Mouse (Mus musculus): ENCODE measurements around the gene Usf2.

Usf2 gene

DNA sequence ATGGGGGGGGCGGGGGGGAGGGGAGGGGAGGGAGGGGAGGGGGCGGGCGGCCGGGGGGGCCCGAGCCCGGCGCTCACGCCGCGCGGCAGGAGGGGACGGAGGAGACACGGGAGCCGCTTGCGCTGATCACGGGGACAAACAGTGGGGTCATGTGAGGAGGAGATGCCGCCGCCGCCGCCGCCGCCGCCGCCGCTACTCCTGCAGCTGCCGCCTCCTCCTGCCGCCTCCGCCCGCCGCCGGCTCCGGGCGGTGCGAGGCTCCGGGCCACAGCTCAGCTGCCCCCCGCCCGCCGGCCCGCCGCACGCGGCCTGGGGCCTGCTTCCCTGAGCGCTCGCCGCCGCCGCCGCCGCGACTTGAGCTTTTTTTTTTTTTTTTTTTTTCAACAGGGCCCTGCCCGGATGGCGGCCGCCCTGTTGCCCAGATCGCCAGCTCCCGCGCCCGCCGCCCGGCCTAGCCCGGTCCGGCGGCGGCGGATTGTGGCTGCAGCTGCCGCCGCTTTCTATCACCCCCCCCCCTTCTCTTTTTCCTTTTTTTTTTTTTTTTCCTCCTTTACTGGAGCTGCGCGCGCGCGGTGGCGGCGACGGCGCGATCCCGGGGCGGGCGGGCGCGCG lies at the start of gene Usf2:
Gene Usf2 (minus strand): TSS at position 48 of the 611 bp plus-strand sequence.
- in situ Hi-C loops (cut with MboI, MseI): no loop called here

DNA sequence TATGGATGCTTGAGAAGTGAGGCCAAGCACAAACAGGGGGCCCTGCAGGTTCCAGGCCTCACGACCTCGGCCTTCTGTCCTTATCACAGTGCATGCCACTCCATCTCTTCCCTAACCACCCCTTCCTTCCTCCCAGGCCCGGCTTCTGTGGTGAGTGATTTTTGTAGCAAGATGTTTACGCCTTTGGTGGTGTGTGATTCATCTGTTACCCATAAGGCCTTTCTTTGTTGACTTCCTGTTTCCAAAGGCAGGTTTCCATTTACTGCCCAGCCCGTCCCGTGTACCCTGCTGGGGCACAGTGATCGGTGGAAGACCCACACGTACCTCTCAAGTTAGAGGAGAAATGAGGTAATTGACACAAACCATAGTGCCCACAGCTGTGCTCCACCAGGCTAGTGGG lies 46.0 kb upstream of the Usf2 start:
- in situ Hi-C loops (cut with MboI, MseI): no loop called here

DNA sequence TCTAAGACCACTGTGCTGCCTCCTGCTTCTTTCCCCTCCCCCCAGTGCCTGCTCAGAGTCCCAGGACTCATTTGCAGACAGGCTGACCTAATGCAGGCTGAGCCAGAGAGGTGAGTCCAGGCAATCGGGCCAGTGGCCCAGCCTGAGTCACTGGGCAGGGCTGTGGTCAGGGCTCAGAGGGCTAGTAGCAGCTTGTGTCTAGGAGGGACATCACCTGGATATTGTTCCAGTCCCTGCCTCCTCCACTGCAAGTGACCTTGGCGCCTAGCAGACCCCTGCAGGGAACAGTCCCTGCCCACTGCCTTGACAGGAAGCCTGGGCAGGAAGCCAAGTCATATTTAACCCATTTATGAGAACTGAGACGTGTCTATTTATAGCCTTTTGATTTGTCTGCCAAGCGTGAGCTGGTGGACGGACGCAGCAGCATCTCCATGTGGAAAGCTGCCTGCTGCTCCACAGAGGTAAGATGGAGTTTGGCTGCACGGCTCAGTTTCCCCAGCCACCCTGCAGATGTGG lies 44.0 kb upstream of the Usf2 start:
- in situ Hi-C loops (cut with MboI, MseI): no loop called here

DNA sequence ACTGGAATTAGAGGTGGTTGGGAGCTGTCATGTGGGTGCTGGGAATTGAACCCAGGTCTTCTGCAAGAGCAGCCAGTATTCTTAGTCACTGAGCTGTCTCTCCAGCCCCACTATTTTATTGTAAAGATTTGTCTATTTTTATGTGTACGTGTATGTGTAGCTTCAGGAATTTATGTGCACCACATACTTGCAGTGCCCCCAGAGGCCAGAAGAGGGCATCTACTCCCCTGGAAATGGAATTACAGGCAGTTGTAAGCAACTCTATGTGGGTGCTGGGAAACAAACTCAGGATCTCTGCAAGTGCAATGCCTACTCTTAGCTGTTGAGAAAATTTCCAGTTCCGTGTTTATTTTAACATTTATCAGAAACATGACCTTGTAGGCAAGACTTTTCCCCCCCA lies 39.9 kb upstream of the Usf2 start:
- in situ Hi-C loops (cut with MboI, MseI): no loop called here

DNA sequence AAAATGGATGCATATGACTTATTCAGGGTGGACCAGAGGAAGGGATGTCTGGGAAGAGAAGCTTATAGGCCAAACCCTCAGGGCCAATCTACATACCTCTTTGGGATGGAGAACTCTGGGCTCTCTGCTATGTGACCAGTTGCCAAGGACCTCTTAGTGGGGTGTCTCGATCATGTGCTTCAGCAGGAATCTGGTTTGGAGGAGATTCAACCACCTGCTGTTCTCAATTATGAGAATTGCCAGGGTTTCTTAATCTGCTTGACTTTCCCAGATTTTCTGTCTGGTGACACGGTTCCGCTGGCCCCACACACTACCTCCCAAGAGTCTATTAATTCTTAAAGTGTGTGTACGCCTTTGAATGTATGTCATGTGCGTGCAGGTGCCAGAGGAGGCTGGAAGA lies 37.4 kb upstream of the Usf2 start:
- in situ Hi-C loops (cut with MboI, MseI): loop anchor here (5.0 kb wide), 1 partner anchor 103 kb away; no protein-coding TSS in a partner anchor

DNA sequence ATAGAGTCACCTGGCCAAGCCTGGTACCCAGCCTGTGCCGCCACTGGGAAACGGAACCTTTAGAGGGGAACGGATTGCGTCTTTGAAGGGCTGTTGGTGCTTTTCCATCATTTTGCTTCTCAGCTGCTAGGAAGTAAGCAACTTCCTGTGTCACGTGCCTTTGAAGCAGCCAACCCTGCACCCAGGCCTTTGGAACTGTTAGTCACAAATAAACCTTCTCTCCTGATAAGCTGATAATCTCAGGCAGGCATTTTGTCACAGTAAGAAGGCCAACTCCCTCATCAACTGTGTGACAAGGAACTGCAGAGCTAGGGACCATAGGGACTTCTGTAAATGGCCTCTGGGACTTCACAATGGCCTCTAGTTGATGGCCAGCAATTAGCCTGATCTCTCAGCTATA lies 35.5 kb upstream of the Usf2 start:
- in situ Hi-C loops (cut with MboI, MseI): loop anchor here (5.0 kb wide), 1 partner anchor 105 kb away; no protein-coding TSS in a partner anchor

DNA sequence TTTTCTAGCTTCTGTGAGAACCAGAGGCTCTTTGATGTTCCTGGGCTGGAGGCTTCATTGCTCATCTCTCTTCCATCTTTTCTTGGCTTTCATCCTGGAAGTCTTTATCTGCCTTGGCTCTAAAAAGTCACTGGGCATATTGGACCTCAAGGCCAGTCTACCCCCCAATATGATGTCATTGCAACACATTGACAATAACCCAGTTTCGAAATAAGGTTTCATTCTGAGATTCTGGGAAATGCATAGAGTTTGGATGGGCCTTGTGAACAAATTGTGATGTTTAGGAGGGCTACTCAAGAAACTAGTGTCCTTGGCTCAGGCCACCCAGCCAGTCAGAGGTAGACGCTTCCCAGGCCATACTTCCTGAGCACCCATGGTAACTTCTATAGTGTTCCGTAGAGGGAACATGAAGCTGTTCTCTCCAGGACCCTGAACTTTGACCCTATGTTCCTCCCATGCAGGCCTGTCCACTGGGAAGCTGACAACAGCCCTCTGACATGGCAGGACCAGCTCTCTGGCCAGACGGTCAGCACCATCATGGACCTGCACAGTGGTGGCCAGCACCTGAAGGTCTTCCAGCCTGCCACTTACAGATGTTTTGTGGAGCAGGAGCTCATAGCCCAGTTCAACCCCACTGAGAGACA lies 32.0 kb upstream of the Usf2 start:
- in situ Hi-C loops (cut with MboI, MseI): loop anchor here (5.0 kb wide), 1 partner anchor 39 kb away; no protein-coding TSS in a partner anchor

DNA sequence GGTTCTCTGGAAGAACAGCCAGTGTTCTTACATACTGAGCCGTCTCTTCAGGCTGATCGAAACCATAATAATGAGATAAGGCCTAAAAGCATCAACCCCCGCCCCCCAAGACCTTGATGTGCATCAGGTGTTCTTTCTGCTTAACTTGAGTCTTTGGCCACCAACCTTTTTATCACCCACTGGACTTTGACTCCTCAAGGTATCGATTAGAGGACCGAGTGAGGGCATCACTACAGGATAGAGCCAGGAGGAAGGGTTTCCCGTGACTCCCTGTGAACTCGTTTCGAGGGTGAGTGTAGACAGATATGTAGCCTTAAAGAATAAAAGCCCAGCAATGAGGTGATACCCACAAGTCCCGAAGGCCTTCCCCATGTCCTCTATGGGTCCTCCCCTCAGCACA lies 28.8 kb upstream of the Usf2 start:
- in situ Hi-C loops (cut with MboI, MseI): loop anchor here (5.0 kb wide), 1 partner anchor 42 kb away; no protein-coding TSS in a partner anchor

DNA sequence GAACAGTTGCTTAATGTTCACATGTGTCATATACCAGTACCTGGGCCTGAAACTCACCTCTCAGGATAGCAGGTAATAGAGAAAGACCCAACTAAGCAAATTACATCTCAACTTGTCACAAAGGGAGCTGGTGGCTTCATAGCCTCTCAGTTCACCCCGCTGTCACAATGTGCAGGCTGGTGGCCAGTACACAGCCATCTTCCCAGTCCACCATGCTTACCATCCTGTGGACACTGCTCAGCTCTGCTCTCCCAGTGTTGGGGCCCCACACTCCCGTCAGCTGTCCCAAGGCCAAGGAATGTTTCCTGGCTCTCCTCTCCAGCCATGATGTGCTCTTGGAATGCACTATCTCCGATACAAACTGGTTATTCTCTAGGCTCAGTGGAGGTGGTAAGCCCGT lies 25.1 kb upstream of the Usf2 start:
- in situ Hi-C loops (cut with MboI, MseI): no loop called here

DNA sequence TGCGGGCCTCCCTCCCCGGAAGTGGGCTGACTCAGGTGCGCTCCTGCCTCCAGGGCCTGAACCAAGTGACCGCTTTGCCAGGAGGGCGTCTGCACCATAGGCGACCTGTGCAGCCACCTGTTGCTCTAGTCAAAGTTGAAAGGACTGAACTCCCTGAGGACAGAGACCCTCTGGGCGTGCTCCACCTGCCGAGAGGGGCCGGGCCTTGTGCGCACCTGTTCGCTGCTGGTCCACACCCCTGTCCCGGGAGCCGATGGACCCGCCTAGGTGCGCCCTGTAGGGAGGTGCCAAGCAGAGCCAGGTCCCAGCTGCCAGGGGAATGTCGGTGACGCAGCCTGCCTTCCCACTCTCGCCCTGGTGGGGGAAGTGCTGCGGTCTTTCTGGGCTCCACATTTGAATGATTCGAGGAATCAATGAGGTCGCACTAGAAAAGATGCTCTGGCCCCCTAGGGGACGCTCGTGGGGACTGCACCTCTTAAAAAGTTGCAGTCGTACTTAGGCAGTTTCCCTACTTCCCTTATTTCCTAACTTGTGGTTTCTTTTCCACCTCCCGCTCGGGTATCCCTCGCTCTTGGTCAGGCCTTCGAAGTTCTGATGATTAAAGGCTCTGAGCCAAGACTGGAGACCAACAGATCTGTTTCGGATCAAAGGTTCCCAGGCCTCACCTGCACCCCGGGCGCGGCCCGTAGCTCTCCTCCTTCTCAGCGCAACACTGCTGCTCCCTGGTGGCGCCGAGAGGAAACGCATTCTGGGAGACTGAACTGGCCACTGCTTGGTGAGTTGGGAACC lies 17.1 kb upstream of the Usf2 start, which contains the start of gene Fam187b:
Gene Fam187b (plus strand): TSS at position 290 of the 789 bp plus-strand sequence.
- in situ Hi-C loops (cut with MboI, MseI): no loop called here

DNA sequence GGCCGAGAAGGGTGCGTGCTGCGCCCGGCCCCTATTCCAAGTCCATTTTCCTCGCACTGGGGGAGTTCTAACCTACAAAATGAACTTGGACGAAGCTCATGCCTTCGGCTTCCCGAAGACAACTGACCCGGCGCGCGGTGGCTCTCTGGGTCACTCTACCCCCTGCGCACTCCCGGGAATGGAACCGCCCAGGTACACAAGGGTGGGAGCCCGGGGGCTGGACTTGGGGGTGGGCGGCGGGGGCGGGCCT lies 16.6 kb upstream of the Usf2 start, which contains the start of gene Lsr:
Gene Lsr (minus strand): TSS at position 214 of the 250 bp plus-strand sequence.
- in situ Hi-C loops (cut with MboI, MseI): no loop called here

DNA sequence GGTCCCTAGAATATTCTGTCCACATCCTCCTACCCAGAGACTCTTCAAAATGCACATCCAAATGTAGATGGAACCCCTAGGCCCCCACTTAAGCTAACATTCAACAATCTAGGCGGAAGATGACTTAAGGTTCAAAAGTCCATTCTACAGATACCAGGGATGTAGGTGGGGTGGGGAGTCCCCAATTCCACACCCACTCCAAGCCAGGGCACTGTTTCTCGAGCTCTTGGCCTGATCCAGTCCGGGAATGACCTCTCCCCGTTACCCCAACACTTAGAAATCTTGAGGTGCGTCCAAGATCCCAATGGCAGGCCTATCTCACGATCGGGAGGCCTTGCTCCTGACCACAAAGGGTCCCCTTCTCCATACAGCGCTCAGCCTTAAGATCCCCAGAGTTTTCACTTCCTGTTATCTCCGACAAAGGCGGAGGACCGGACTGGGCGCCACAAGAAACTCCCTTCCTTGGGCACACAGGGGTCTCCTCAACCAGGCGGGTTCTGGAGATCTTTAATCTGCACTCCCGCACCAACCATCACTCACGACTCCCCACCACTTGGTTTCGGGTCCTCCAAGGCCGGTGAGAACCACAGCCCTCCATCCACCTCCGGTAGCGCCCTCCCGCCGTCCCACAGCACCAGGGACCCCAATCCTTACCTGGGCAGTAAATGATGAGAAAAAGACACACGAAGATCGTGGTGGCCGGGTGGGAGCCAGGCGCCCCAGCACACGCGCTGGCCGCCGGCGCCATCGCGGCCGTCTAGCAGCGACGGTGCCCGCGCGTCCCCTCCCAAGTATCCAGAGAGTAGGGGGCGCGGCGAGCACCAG lies 16.0 kb upstream of the Usf2 start:
- in situ Hi-C loops (cut with MboI, MseI): no loop called here

DNA sequence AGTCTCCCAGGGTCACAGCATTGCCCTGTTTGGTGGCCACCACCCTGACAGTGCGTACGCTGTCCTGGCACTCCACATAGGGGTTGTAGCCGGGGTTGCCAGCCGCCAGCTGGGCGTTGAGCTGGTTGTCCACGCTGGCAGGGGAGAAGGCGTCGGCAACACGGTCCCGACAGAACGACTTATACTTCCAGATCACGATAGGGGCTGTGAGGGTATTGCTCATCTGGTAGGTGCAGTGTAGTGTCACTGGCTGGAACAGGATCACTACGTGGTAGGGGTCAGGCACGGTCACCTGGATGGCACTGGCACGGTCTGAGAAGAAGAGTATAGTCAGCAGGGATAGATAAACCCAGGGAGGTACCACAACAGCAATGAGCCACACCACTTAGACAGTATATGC lies 15.3 kb upstream of the Usf2 start:
- in situ Hi-C loops (cut with MboI, MseI): no loop called here

DNA sequence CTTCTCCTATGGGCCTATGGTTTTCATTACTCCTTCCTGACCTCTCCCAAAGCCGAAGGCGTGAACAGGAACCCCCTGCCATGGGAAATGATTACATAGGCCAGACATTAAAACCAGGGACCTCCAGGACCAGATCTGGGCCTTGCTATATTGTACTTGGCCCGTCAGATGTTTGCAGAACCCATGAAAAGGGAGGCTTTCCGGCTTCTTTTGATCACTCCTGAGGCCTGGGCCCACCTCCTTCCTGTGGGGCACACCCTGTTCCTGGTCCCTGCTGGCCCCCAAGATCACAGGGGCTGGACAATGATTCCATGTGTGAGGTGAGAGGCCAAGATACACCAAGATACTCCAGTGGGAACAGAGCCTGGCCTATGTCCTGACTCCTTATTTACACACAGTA lies 12.6 kb upstream of the Usf2 start:
- in situ Hi-C loops (cut with MboI, MseI): no loop called here

DNA sequence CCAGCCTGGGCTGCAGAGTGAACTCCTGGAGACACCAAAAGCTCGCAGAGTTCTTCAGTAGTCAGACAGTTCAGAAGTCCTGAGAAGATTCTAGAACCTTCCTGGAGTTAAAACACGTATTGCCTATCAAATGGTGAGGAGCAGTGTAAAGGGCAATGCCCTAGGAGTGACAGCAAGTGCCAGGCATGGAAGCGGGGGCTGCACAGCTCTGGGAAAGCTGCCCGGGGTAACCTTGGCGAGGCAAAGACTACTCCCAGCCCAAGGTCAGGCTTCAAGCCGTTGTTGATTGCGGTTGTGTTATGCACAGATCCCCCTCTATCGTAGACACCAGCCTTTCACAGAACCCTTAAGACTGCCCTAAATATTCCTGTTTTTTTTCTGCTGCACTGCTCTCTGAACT lies 12.0 kb upstream of the Usf2 start:
- in situ Hi-C loops (cut with MboI, MseI): no loop called here

DNA sequence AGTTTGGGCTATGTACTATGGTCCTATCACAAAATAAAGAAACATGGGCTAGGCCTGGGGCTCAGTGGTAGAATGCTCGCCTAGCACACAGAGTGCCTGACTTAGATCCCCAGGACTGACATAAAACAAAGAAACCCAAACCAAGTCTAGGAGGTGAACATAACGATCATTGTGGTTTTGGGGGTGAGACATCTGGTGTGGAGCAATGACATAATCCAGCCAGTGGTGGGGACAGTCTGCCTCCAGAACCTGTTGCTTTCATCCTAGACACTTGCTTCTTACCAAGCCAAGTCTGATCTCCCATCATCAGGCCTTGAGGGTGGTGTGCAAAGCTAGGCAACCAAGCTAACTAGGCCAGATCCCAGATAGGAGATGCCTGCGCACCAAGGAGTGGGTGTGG lies 10.1 kb upstream of the Usf2 start:
- in situ Hi-C loops (cut with MboI, MseI): no loop called here

DNA sequence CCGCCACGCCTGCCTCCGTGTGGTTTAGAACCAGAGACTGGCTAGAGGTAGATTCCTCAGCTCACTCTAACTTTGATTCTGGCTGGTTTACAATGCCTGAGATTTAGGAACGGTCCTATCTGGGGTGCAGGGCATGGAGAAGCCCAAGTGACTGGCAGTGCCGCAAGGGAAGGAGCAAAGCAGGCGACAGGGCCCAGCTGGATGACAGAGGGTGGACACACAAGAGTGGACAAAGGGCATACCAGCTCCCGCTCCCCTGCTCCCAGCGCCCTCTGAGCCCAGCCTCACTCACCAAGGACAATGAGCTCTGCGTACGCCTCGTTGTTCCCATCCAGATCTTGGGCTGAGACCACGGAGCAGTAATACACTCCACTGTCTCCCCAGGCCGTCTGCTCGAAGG lies 9.1 kb upstream of the Usf2 start:
- in situ Hi-C loops (cut with MboI, MseI): no loop called here

DNA sequence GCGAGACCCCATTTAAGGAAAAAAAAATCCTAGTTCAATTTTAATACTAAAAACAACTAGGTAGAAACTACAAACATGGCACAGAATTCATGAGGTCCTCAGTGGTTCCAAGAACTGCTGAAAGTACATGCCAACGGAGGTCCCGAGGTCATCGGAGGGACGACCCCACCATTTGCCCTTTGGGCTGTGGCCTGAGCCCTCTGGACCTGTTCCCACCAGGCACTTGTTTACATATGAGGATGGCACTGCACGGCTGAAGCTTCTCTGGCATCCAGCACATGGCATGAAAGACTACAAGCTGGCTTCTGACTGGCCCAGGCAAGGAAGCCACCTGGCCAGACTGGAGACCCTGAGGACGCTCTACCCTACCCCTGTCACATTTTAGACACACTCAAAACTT lies 7.8 kb upstream of the Usf2 start:
- in situ Hi-C loops (cut with MboI, MseI): no loop called here

DNA sequence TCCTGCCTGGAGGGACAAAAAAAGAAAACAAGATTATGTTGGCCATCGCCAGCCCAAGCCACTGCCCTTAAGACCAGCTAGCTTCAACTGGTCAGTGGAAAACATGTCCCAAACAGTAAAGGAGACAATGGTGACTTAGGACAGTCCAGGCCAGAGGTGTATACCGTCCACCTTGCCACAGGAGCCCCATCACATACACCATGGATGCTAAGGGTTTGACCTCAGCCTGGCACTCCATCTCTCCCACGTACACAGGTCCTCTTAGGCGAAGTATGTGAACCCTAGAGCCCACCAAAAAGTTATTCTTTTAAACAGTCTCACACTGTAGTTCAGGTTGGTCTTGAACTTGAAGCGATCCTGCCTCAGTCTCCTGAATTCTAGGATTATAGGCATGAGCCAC lies 6.3 kb upstream of the Usf2 start:
- in situ Hi-C loops (cut with MboI, MseI): no loop called here

DNA sequence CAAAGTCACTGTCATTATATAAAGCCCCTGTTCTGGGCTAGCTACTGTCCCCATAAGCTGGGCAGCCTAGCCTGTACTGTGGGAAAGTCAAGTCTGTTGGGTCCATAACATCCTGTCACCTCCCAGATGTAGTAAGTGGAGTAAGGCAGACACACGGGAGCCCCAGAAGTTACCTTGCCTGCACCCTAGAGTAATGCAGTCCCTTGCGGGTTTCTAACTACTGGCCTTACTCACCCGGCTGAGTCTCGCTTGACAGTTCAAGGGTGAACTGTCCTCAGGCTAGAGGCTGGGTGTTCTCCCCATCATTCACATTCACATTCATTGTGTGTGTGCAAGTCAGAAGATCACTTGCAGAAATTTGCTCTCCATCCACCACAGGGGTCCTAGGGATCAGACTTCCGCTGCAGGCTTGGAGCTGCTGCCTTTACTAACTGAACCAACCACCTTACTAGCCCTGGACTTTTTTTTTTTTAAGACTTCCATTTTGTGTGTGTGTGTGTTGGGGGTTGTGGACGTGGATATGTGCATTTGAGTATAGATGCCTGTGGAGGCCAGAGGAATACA lies 3.3 kb upstream of the Usf2 start:
- in situ Hi-C loops (cut with MboI, MseI): no loop called here

DNA sequence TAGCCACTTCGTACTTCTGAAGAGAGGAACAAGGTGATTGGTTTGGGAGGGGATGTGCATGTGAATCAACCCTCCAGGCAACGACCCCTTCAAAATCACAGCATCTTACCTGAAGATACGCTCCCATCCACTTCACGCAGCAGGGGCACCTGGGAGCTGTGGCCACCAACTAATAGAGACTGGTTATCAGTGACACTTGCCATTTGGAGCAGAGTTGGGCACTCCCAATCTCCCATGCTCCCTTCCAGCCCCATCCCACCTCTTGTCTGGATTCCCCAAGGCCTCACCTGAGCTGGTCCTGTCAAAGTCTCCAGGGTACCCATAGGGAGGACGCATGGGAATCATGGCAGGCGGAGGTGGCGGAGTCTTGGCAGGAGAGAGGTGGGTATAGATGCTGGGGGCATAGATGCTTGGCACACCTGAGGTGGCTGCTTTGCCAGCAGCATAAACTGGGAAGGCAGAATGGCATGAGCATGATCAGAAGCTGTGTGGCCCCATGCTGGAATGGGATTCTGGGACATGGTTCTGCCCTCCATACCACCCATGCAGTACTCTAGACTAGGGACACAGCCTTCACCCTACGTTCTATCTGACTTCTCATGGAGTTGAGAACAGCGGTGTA lies 2.4 kb upstream of the Usf2 start:
- in situ Hi-C loops (cut with MboI, MseI): no loop called here

Measured in T-helper 1 cell (primary cell).